Mouse (Mus musculus) fibroblast of lung, adult 2 months (primary cell): ENCODE data around the gene Olfr543.
"Not testable (repeated sequence)": the region's sequence is repeated elsewhere in the genome, so short reads cannot be mapped to it uniquely, and the experiment has no call there.

Experiments used
- DNase-seq: peaks from one replicate; pipeline ENCODE4 v3.0.0-alpha.2; 2011; ENCODE audit warnings: low read depth

Olfr543 gene

GRCm38 (mm10) chr7:102481579-102481978 is at the start of gene Olfr543:
Olfr543 (minus strand) TSS chr7:102481679.
- DNase-seq, result no peak

- DNase-seq, result no peak
These were observed 47.6 kb upstream of the Olfr543 start for GRCm38 (mm10) chr7:102529052-102529451.

DNA sequence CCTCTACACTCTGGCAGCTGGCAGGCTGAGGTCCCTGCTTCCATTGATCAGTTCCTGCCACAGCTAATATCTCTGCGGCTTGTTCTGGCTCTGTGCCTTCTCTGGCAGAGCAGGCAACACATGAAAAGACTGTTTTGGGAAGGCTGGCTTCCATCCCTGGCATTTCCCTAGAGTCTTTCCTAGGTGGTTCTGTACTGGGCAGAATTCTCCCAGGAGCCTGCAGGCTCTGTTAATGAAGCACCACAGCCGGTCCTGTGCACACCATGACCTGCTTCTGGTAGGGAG is 35.5 kb upstream of the Olfr543 start:
- peak; percentile 10 for DNase-seq

- DNase-seq, result peak; percentile 6
These were observed 35.0 kb upstream of the Olfr543 start for GRCm38 (mm10) chr7:102516261-102517050.

GRCm38 (mm10) chr7:102514144-102514543 is 32.7 kb upstream of the Olfr543 start:
- no peak for DNase-seq

DNA sequence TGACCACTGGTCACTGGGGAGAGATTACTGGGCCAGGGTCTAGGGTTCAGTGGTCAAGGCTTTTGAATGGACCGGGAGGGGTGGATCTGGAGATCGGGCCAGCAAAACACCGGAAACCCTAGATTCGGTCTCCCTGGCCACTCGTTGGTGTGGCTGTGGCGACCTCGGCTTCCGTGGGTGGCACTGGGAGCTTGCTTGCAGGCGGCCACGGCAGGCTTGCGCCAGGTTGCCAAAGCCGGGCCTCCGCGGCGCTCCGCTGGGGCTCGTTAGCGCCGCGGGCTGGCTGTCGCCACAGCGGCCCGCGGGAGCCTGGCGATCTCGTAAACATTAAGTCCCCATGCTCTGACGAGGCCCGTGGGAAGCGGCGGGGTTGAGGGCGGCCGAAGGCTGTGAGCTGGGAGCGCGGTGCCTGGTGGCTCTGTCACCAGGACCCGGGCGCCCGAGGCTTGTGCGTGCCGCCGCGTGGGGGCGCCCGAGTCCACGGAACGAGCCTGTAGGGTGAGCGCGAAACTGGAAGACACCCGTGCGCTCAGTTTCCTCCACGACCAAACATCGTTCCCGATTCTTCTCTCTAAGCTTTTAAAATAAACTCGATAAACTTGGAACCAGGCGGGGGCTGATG is 31.4 kb upstream of the Olfr543 start:
- DNase-seq, result peak; percentile 37

GRCm38 (mm10) chr7:102511927-102512326 is 30.4 kb upstream of the Olfr543 start:
- DNase-seq, result no peak

- DNase-seq, result no peak
These were observed 28.2 kb upstream of the Olfr543 start for GRCm38 (mm10) chr7:102509726-102510125.

DNA sequence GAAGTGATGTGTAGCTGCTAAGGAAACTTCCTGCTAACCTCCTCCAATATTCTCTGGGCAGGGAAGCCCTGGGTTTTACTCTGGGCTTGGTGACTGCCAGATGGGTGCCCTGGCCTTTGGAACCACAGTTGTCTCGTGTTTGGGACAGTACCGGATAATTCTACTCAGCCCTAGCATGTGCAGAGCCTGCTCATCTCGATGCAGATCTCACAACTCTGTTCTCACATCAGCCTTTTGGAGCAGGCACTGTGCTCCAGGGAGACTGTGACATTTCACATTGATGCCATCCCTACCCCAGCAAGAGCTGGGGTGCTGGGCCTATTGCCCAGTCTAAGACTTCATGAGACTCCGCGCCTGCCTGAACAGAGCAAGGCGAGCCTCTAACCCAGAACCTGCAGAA is 27.2 kb upstream of the Olfr543 start:
- no peak for DNase-seq

GRCm38 (mm10) chr7:102508066-102508465 is 26.6 kb upstream of the Olfr543 start:
- no peak for DNase-seq

DNA sequence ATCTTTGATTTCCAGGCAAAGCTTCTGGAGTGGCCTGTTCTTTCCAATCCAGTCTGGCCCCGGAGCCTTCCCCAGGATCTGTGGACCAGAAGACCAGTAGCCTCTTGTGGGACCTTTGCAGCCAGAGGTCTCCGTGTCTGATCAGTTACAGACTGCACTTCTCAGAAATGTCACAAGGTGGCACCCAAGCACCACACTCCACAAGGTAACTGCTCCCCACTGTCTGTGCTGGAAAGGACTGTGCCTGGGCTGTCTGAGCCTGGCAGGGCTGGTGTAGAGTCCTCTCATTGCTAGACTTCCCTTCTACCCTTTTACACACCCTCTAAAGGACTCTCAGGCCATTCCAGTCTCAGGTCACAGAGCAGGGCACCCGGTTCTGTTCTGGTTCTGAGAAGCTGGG is 25.4 kb upstream of the Olfr543 start:
- peak; percentile 57 for DNase-seq

GRCm38 (mm10) chr7:102501986-102502385 is 20.5 kb upstream of the Olfr543 start:
- DNase-seq, result no peak

GRCm38 (mm10) chr7:102499473-102499872 is 18.0 kb upstream of the Olfr543 start, which contains the start of gene Olfr545:
Olfr545 (minus strand) TSS chr7:102499573.
- DNase-seq, result no peak

GRCm38 (mm10) chr7:102494416-102494815 is 12.9 kb upstream of the Olfr543 start:
- DNase-seq, result not testable (repeated sequence)

DNA sequence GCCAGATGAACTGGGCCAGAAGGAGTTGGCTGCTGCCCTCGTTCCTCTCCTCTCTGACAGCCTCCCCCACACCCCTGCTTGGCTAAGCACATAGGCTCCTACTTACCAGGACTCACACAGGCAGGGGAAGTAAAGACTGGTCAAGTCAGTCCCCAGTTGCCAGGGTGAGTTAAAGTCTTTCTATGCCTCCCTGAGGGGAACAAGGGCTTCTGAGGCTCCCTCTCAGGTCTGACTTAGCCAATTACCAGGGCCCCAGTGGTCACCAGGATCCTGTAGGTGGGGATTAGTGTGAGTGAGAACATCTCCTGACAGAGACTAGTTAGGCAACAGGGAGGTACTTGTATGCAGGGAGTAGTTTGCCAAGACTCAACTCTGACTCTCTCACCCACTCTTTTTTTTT is 6.7 kb upstream of the Olfr543 start, which contains the start of gene Olfr544:
TSS of gene Olfr544 (minus strand) at position 153 of the 400 bp plus-strand sequence.
- DNase-seq, result no peak

- DNase-seq, result no peak
These were observed 4.6 kb upstream of the Olfr543 start for GRCm38 (mm10) chr7:102486105-102486504.

DNA sequence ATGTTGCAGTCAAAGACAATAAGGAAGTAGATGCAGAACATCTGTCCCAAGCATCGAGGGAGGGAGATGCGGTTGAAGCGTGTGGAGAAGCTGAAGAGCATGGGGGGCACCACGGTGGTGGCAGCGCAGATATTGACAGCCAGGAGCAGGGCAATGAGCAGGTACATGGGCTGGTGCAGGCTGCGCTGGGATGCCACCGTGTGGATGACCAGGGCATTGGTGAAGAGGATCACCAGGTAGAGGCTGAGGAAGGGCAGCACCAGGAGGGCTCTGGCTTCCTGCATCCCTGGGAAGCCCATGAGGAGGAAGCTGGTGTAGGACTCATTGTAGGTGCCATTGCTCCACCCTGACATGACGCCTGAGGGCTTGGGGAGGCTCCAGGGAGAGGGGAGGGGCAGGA is 3.3 kb upstream of the Olfr543 start:
- DNase-seq, result not testable (repeated sequence)

- DNase-seq, result peak; percentile 71
These were observed 2.2 kb upstream of the Olfr543 start for GRCm38 (mm10) chr7:102483665-102484064.

GRCm38 (mm10) chr7:102480821-102481220 is 658 bp downstream of the Olfr543 start:
- DNase-seq, result no peak

DNA sequence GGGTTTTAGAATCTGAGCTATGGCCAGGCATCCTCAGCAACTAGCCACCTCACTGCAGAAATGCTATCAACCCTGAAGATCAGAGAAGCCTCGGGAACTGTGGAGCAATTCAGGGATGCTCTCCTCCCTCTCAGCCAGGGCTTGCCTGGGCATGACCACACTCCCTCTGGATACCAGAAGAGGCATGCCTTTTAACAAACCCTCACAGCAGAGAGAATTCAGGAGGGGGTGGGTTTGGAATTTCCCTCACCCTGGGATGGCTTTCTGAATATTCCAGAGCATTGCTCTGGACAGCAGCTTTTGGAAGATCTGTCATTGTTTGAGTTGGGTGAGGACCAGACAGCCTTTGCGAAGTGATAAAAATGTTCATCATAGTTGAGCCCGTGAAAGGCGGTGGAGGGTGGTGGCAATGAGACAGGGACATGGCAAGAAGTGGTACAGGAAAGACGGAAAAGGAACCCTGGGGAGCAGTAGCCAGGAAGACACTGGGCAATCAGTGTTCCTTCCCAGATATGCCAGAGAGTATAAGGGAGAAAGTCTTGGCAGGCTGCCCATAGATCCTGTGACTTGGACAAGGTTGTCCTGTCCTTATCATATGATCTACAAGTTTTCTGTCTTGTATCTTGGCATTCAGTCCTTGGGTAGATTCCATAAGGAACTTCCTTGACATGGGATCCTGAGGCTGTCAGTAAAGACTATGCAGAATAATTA is 2.0 kb downstream of the Olfr543 start:
- peak; percentile 51 for DNase-seq

GRCm38 (mm10) chr7:102478926-102479325 is 2.6 kb downstream of the Olfr543 start:
- DNase-seq, result no peak

GRCm38 (mm10) chr7:102478425-102478824 is 3.1 kb downstream of the Olfr543 start:
- no peak for DNase-seq

GRCm38 (mm10) chr7:102477377-102477776 is 4.1 kb downstream of the Olfr543 start:
- DNase-seq, result no peak
